Mouse (Mus musculus): ENCODE data around the gene Otub1. TPM values are rescaled to one million over a fixed set of nuclear protein-coding genes. Genes with fewer than 3 reads are reported as not detected.

Otub1 gene
- total and polyA plus RNA-seq, 2 experiments: 39.5 to 61.2 TPM

GRCm38 (mm10) chr19:7214484-7214883 lies 8.4 kb upstream of the Otub1 start:
- Histone ChIP-seq H3K27me3 (ENCODE audit: control insufficient read depth, insufficient read depth, low read length) (no peaks in the 10 kb centered on the region), H3K9ac (ENCODE audit: low read depth, low read length) (no peak overlapping the region), H3K4me1 (ENCODE audit: control insufficient read depth, insufficient read depth, low read length) (peaks cover 15% of the 10 kb centered on the region), H3K79me2 (ENCODE audit: control insufficient read depth, insufficient read depth, low read length) (peaks cover 29% of the 10 kb centered on the region; the same call in 1 of the 2 replicates), H3K4me3 (ENCODE audit: insufficient read depth, low read depth, low read length) (no peak overlapping the region), H3K27ac (replicated peaks; ENCODE audit: insufficient read depth, low read depth, low read length) (no peak overlapping the region), H3K36me3 (ENCODE audit: control insufficient read depth, insufficient read depth, low read length) (peaks cover 11% of the 10 kb centered on the region; the same call in 1 of the 2 replicates)
- WGBS: 76% methylated on average over 5 of the region's 5 CpGs
- TF ChIP-seq POLR2A (IDR thresholded peaks at IDR 0.05; ENCODE audit: extremely low read depth, insufficient read depth, low read length): no peak
- TF ChIP-seq CTCF (IDR thresholded peaks at IDR 0.05; ENCODE audit: low read depth, low read length): no peak
- no peak for DNase-seq (ENCODE audit: extremely low read depth, low read depth, low spot score)

GRCm38 (mm10) chr19:7213010-7213409 lies 6.9 kb upstream of the Otub1 start:
- H3K27me3 ChIP-seq (ENCODE audit: control insufficient read depth, insufficient read depth, low read length): no peaks in the 10 kb centered on the region
- DNase-seq (ENCODE audit: extremely low read depth, low read depth, low spot score): no peak
- H3K9ac ChIP-seq (ENCODE audit: low read depth, low read length): no peak overlapping the region
- H3K36me3 ChIP-seq (ENCODE audit: control insufficient read depth, insufficient read depth, low read length): peaks cover 11% of the 10 kb centered on the region; the same call in 1 of the 2 replicates
- H3K79me2 ChIP-seq (ENCODE audit: control insufficient read depth, insufficient read depth, low read length): peaks cover 29% of the 10 kb centered on the region; the same call in 1 of the 2 replicates
- H3K27ac ChIP-seq (replicated peaks; ENCODE audit: insufficient read depth, low read depth, low read length): no peak overlapping the region
- WGBS: 91% methylated on average over 3 of the region's 3 CpGs
- peaks cover 15% of the 10 kb centered on the region for H3K4me1 ChIP-seq (ENCODE audit: control insufficient read depth, insufficient read depth, low read length)
- TF ChIP-seq CTCF (IDR thresholded peaks at IDR 0.05; ENCODE audit: low read depth, low read length) (no peak), POLR2A (IDR thresholded peaks at IDR 0.05; ENCODE audit: extremely low read depth, insufficient read depth, low read length) (no peak)
- no peak overlapping the region for H3K4me3 ChIP-seq (ENCODE audit: insufficient read depth, low read depth, low read length)

- DNase-seq (ENCODE audit: extremely low read depth, low read depth, low spot score): no peak
- 90% methylated on average over 1 of the region's 1 CpGs for WGBS
- H3K36me3 ChIP-seq (ENCODE audit: control insufficient read depth, insufficient read depth, low read length): peaks cover 11% of the 10 kb centered on the region; the same call in 1 of the 2 replicates
- H3K27ac ChIP-seq (replicated peaks; ENCODE audit: insufficient read depth, low read depth, low read length): no peak overlapping the region
- H3K4me3 ChIP-seq (ENCODE audit: insufficient read depth, low read depth, low read length): no peak overlapping the region
- H3K27me3 ChIP-seq (ENCODE audit: control insufficient read depth, insufficient read depth, low read length): no peaks in the 10 kb centered on the region
- H3K79me2 ChIP-seq (ENCODE audit: control insufficient read depth, insufficient read depth, low read length): peaks cover 27% of the 10 kb centered on the region; the same call in 1 of the 2 replicates
- no peak overlapping the region for H3K9ac ChIP-seq (ENCODE audit: low read depth, low read length)
- TF ChIP-seq CTCF (IDR thresholded peaks at IDR 0.05; ENCODE audit: low read depth, low read length) (no peak), POLR2A (IDR thresholded peaks at IDR 0.05; ENCODE audit: extremely low read depth, insufficient read depth, low read length) (no peak)
- H3K4me1 ChIP-seq (ENCODE audit: control insufficient read depth, insufficient read depth, low read length): peaks cover 15% of the 10 kb centered on the region
These were observed 6.1 kb upstream of the Otub1 start for GRCm38 (mm10) chr19:7212216-7212615.

GRCm38 (mm10) chr19:7209907-7210646 lies 4.0 kb upstream of the Otub1 start:
- 88% methylated on average over 7 of the region's 7 CpGs for WGBS
- Histone ChIP-seq H3K36me3 (ENCODE audit: control insufficient read depth, insufficient read depth, low read length) (peaks cover 6% of the 10 kb centered on the region; the same call in 1 of the 2 replicates), H3K9ac (ENCODE audit: low read depth, low read length) (no peak overlapping the region)

GRCm38 (mm10) chr19:7205326-7205725 lies 790 bp downstream of the Otub1 start:
- Histone ChIP-seq H3K27me3 (ENCODE audit: control insufficient read depth, insufficient read depth, low read length) (no peaks in the 10 kb centered on the region), H3K79me2 (ENCODE audit: control insufficient read depth, insufficient read depth, low read length) (no peaks in the 10 kb centered on the region), H3K27ac (replicated peaks; ENCODE audit: insufficient read depth, low read depth, low read length) (peak overlapping the region; percentile 45), H3K9ac (ENCODE audit: low read depth, low read length) (peak overlapping the region; percentile 75), H3K36me3 (ENCODE audit: control insufficient read depth, insufficient read depth, low read length) (peaks cover 8% of the 10 kb centered on the region; the same call in 1 of the 2 replicates), H3K4me1 (ENCODE audit: control insufficient read depth, insufficient read depth, low read length) (peaks cover 5% of the 10 kb centered on the region; the same call in 1 of the 2 replicates), H3K4me3 (ENCODE audit: insufficient read depth, low read depth, low read length) (peak overlapping the region; percentile 90)
- TF ChIP-seq CTCF (IDR thresholded peaks at IDR 0.05; ENCODE audit: low read depth, low read length): no peak
- TF ChIP-seq POLR2A (IDR thresholded peaks at IDR 0.05; ENCODE audit: extremely low read depth, insufficient read depth, low read length): no peak
- WGBS: 15% methylated on average over 7 of the region's 7 CpGs
- no peak for DNase-seq (ENCODE audit: extremely low read depth, low read depth, low spot score)

More at GRCm38 (mm10) chr19:7209907-7210646, 4.0 kb upstream of the Otub1 start:
- Histone ChIP-seq H3K4me3 (ENCODE audit: insufficient read depth, low read depth, low read length) (no peak overlapping the region), H3K27ac (replicated peaks; ENCODE audit: insufficient read depth, low read depth, low read length) (no peak overlapping the region), H3K79me2 (ENCODE audit: control insufficient read depth, insufficient read depth, low read length) (peaks cover 8% of the 10 kb centered on the region; the same call in 1 of the 2 replicates), H3K4me1 (ENCODE audit: control insufficient read depth, insufficient read depth, low read length) (peaks cover 5% of the 10 kb centered on the region; the same call in 1 of the 2 replicates), H3K27me3 (ENCODE audit: control insufficient read depth, insufficient read depth, low read length) (no peaks in the 10 kb centered on the region)
- TF ChIP-seq POLR2A (IDR thresholded peaks at IDR 0.05; ENCODE audit: extremely low read depth, insufficient read depth, low read length) (no peak), CTCF (IDR thresholded peaks at IDR 0.05; ENCODE audit: low read depth, low read length) (no peak)
- DNase-seq (ENCODE audit: extremely low read depth, low read depth, low spot score): no peak

Data from liver, adult 2 months (tissue).